Mouse (Mus musculus): ENCODE data around the gene Pcdh19. TPM values are rescaled to one million over a fixed set of nuclear protein-coding genes. Genes with fewer than 3 reads are reported as not detected.

Pcdh19 gene
- polyA plus RNA-seq, 1 experiment, result 9.7 TPM

DNA sequence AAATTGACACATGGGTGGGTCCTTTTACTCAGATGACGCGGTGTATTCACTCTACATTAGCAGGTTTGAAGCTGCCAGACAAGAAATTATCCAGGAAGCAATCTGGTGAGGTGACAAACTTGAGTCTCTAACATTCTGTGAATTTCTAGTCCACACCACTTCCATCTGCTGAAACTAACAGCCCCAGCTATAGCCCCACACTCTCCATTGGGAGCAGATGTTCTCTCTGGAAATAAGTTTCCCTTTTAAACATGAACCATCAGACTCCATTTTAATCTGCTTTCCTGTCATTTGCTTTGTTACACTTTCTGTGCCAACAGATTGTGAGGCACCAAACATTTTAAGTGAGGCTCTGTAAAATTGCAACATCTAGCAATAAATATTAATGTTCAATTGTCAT, 123.4 kb downstream of the Pcdh19 start:
- Histone ChIP-seq H3K4me2 (ENCODE audit: low read depth) (no peak overlapping the region), H3K36me3 (ENCODE audit: control insufficient read depth, insufficient read depth) (no peaks in the 10 kb centered on the region), H3K4me3 (no peak overlapping the region), H3K27me3 (ENCODE audit: control insufficient read depth, insufficient read depth, insufficient read length) (no peaks in the 10 kb centered on the region), H3K79me2 (ENCODE audit: control insufficient read depth, insufficient read depth) (no peaks in the 10 kb centered on the region), H3ac (ENCODE audit: control insufficient read depth, insufficient read length) (no peak overlapping the region)
- TF ChIP-seq MAX (IDR thresholded peaks at IDR 0.05; ENCODE audit: low read depth), result no peak
- TF ChIP-seq CEBPB (IDR thresholded peaks at IDR 0.05; ENCODE audit: insufficient read depth, poor library complexity, severe bottlenecking), result no peak
- TF ChIP-seq E2F4 (IDR thresholded peaks at IDR 0.05; ENCODE audit: insufficient read depth), result no peak
- TF ChIP-seq TCF12 (IDR thresholded peaks at IDR 0.05; ENCODE audit: insufficient read depth, poor library complexity, severe bottlenecking), result no peak
- TF ChIP-seq USF1 (IDR thresholded peaks at IDR 0.05; ENCODE audit: low read depth), result no peak
- no peak for TF ChIP-seq MYOD1 (IDR thresholded peaks at IDR 0.05; ENCODE audit: control insufficient read depth in 1 of 3, insufficient read length in 2 of 3, low read depth in 2 of 3)
- TF ChIP-seq MYOG (IDR thresholded peaks at IDR 0.05; ENCODE audit: control insufficient read depth in 1 of 3, insufficient read depth in 1 of 3, insufficient read length in 2 of 3, low read depth in 2 of 3), result no peak

Other genes starting within 250 kb of the Pcdh19 start
- gene Tnmd, start 162.0 kb upstream of the Pcdh19 start, polyA plus RNA-seq (2012; fragmentation: generic; extraction: Trizol), result not detected
- 19.9 TPM for gene Tspan6, start 209.4 kb upstream of the Pcdh19 start, polyA plus RNA-seq (2012; fragmentation: generic; extraction: Trizol)
- 41.2 TPM for gene Srpx2, start 219.4 kb upstream of the Pcdh19 start, polyA plus RNA-seq (2012; fragmentation: generic; extraction: Trizol)